Mouse (Mus musculus) E14TG2a.4 (cell line): ENCODE measurements at regions not wholly inside any gene's neighbourhood (a gene's known extent, or its start where the extent isn't known, plus 50 kb on each side); places are given as distances from the start of the nearest gene placed in this dataset.

Experiments used
- CTCF ChIP-seq: conservative IDR thresholded peaks from 2 replicates; pipeline ENCODE4 v1.5.1; 2014; ENCODE audit warnings: low read length
- NANOG ChIP-seq: IDR thresholded peaks from 2 replicates; pipeline ENCODE4 v1.6.1; 2014; ENCODE audit warnings: borderline replicate concordance, low read length, mixed read lengths
- POU5F1 ChIP-seq: IDR thresholded peaks from 2 replicates; pipeline ENCODE4 v1.6.1; 2014; ENCODE audit warnings: low read length, borderline replicate concordance

GRCm38 (mm10) chr6:37740982-37741889 is 129.4 kb upstream of the Trim24 start:
- TF ChIP-seq CTCF (no peak), NANOG (peak; percentile 60; the same call in 1 of the 2 replicates), POU5F1 (no peak)
